In the genomic region with DNA sequence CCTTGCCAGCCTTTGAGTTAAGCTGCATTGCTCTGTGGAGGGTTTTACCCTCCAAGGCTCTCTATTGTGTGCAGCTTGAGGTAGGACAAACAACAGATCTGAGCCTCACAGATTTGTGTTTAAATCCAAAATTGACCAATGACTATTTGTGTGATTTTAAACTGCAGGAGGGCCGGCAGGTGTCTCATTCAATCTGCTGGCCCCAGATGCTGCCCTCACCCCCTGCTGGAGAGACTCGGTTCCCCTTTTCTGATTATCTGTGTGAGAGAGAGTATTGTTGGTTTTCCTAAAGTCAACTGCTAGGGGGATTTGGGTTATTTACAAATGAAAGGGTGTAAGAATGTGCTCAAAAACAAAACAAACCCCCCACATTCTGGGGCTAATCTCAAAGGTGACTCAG, we compare ENCODE assay signal across 33 mouse cellular contexts. TPM values are rescaled to one million over a fixed set of nuclear protein-coding genes. Genes with fewer than 3 reads are reported as not detected.
DNase-seq lines count a peak whose midpoint lies in the region; ATAC-seq and TF ChIP-seq lines count a peak whose summit lies in the region.
"Had no signal": no experiment of that assay in that cellular context is flagged by ENCODE, and none has a peak within 500 bp of the region (broad histone marks: within the 10 kb centered on the region; RNA-seq: fewer than 3 reads in every experiment).

No protein-coding gene starts in this region.

- no peak overlapping the region for H3K4me3 ChIP-seq in heart, embryonic 10.5 days
- no peak overlapping the region for H3K4me3 ChIP-seq in midbrain, embryonic 11.5 days (ENCODE audit: low read depth, low read length)
- no peak overlapping the region for H3K4me3 ChIP-seq in midbrain, embryonic 14.5 days (replicated peaks; ENCODE audit: low read depth, low read length)
- no peak overlapping the region for H3K4me3 ChIP-seq in stomach, postnatal 0 days (ENCODE audit: low read depth, low read length)
- H3K4me3 ChIP-seq: embryonic facial prominence, embryonic 15.5 days; erythroblast, embryonic 14.5 days; forebrain, embryonic 10.5 days; heart, adult 2 months; heart, embryonic 12.5 days; hindbrain, embryonic 12.5 days had no signal

- peak; percentile 19 for DNase-seq in heart, embryonic 10.5 days (ENCODE audit: low spot score)
- no peak for DNase-seq in heart, postnatal 10 days
- DNase-seq in midbrain, embryonic 11.5 days (ENCODE audit: low spot score, missing footprints), result peak; percentile 87
- no peak for DNase-seq in midbrain, embryonic 14.5 days
- peak; percentile 4 for DNase-seq in MEL-GATA-1-ER (ENCODE audit: extremely low read depth, low read depth)
- DNase-seq in stomach, postnatal 0 days (ENCODE audit: low spot score), result no peak
- no peak for DNase-seq in thymus, postnatal 25 days
- DNase-seq in left cerebral cortex, adult 9 months (ENCODE audit: low spot score in 2 of 2), result no peak
- DNase-seq: adrenal gland, adult 8-10 months; adrenal gland, postnatal 36 days; cerebellum, adult 11 months; cerebellum, adult 8-10 months; cerebellum, postnatal 14 days; embryo, embryonic 11 days; gastrocnemius, postnatal 10 days; heart, adult 2 months; heart, postnatal 4 days had no signal

- H3K27me3 ChIP-seq in heart, embryonic 10.5 days (ENCODE audit: insufficient read depth, poor library complexity, severe bottlenecking), result peaks cover 83% of the 10 kb centered on the region
- peaks cover 42% of the 10 kb centered on the region for H3K27me3 ChIP-seq in midbrain, embryonic 11.5 days (ENCODE audit: control insufficient read depth, insufficient read depth, low read length)
- H3K27me3 ChIP-seq in midbrain, embryonic 14.5 days (ENCODE audit: control insufficient read depth, insufficient read depth, low read length), result peaks cover 57% of the 10 kb centered on the region
- H3K27me3 ChIP-seq in stomach, postnatal 0 days (ENCODE audit: control insufficient read depth, insufficient read depth, low read length), result peaks cover 20% of the 10 kb centered on the region
- H3K27me3 ChIP-seq: CH12.LX had no signal

- H3K36me3 ChIP-seq in heart, embryonic 10.5 days, result no peaks in the 10 kb centered on the region
- no peaks in the 10 kb centered on the region for H3K36me3 ChIP-seq in midbrain, embryonic 11.5 days (ENCODE audit: control insufficient read depth, insufficient read depth, low read length)
- H3K36me3 ChIP-seq in midbrain, embryonic 14.5 days (ENCODE audit: control insufficient read depth, insufficient read depth, low read length), result no peaks in the 10 kb centered on the region
- no peaks in the 10 kb centered on the region for H3K36me3 ChIP-seq in stomach, postnatal 0 days (ENCODE audit: control insufficient read depth, insufficient read depth, low read length)
- H3K36me3 ChIP-seq: embryonic facial prominence, embryonic 15.5 days; forebrain, embryonic 10.5 days; heart, embryonic 12.5 days; hindbrain, embryonic 12.5 days had no signal

- H3K27ac ChIP-seq in heart, embryonic 10.5 days, result no peak overlapping the region
- H3K27ac ChIP-seq in midbrain, embryonic 11.5 days (ENCODE audit: low read depth, low read length), result no peak overlapping the region
- no peak overlapping the region for H3K27ac ChIP-seq in midbrain, embryonic 14.5 days (replicated peaks; ENCODE audit: low read depth, low read length)
- no peak overlapping the region for H3K27ac ChIP-seq in stomach, postnatal 0 days (replicated peaks)
- H3K27ac ChIP-seq: embryonic facial prominence, embryonic 15.5 days; forebrain, embryonic 10.5 days; heart, adult 2 months; hindbrain, embryonic 12.5 days had no signal

- H3K9ac ChIP-seq in midbrain, embryonic 11.5 days (ENCODE audit: low read length), result no peak overlapping the region
- H3K9ac ChIP-seq in midbrain, embryonic 14.5 days (replicated peaks; ENCODE audit: low read length), result no peak overlapping the region
- no peak overlapping the region for H3K9ac ChIP-seq in stomach, postnatal 0 days (ENCODE audit: low read length)
- H3K9ac ChIP-seq: embryonic facial prominence, embryonic 15.5 days; heart, embryonic 12.5 days; hindbrain, embryonic 12.5 days had no signal

- no peak for TF ChIP-seq EP300 in stomach, postnatal 0 days (optimal IDR thresholded peaks at IDR 0.05)

- TF ChIP-seq CTCF in stomach, postnatal 0 days (IDR thresholded peaks at IDR 0.05; ENCODE audit: low read depth), result 0 out of 2 replicates have a peak, but pooled peaks have one; percentile 3

- H3K4me1 ChIP-seq in heart, embryonic 10.5 days, result peaks cover 21% of the 10 kb centered on the region
- H3K4me1 ChIP-seq in midbrain, embryonic 11.5 days (ENCODE audit: control insufficient read depth, insufficient read depth, low read length), result peaks cover 13% of the 10 kb centered on the region
- peaks cover 16% of the 10 kb centered on the region; the same call in 1 of the 2 replicates for H3K4me1 ChIP-seq in midbrain, embryonic 14.5 days (ENCODE audit: control insufficient read depth, insufficient read depth, low read length)
- H3K4me1 ChIP-seq in stomach, postnatal 0 days (replicated peaks; ENCODE audit: control insufficient read depth, insufficient read depth), result no peaks in the 10 kb centered on the region

- 4% methylated on average over 2 of the region's 2 CpGs for WGBS in heart, embryonic 10.5 days
- 2% methylated on average over 2 of the region's 2 CpGs for WGBS in midbrain, embryonic 11.5 days
- WGBS in midbrain, embryonic 14.5 days, result 2% methylated on average over 2 of the region's 2 CpGs
- WGBS in stomach, postnatal 0 days, result 11% methylated on average over 2 of the region's 2 CpGs

- ATAC-seq in midbrain, embryonic 11.5 days (ENCODE audit: low FRiP score), result no peak
- ATAC-seq in midbrain, embryonic 14.5 days (ENCODE audit: low FRiP score, low TSS enrichment), result no peak
- ATAC-seq in stomach, postnatal 0 days (ENCODE audit: low FRiP score, low TSS enrichment), result no peak
- ATAC-seq: forebrain, embryonic 16.5 days; hindbrain, embryonic 16.5 days; inflammation-experienced regulatory T-cells, adult 6 months; Patski had no signal

- H3K9me3 ChIP-seq in heart, embryonic 10.5 days, result no peaks in the 10 kb centered on the region
- no peaks in the 10 kb centered on the region for H3K9me3 ChIP-seq in midbrain, embryonic 11.5 days (ENCODE audit: control insufficient read depth, low read length)
- H3K9me3 ChIP-seq in midbrain, embryonic 14.5 days (ENCODE audit: control insufficient read depth, low read length), result no peaks in the 10 kb centered on the region
- H3K9me3 ChIP-seq in stomach, postnatal 0 days (ENCODE audit: control insufficient read depth, low read length), result no peaks in the 10 kb centered on the region
- H3K9me3 ChIP-seq: embryonic facial prominence, embryonic 15.5 days; forebrain, embryonic 10.5 days; heart, embryonic 12.5 days; hindbrain, embryonic 12.5 days had no signal

- no peak overlapping the region for H3K4me2 ChIP-seq in midbrain, embryonic 11.5 days
- no peak overlapping the region for H3K4me2 ChIP-seq in midbrain, embryonic 14.5 days (ENCODE audit: low read length)
- H3K4me2 ChIP-seq in stomach, postnatal 0 days (replicated peaks; ENCODE audit: low read depth), result no peak overlapping the region
- H3K4me2 ChIP-seq: embryonic facial prominence, embryonic 15.5 days; heart, embryonic 12.5 days; hindbrain, embryonic 12.5 days had no signal

- intact Hi-C loops in heart, postnatal 10 days (cut with DNase I), result no loop called here

RNA-seq across cellular contexts. Expression of a gene that starts 1.3 kb away (rescaled TPM):
- not detected in 2 replicates for polyA plus RNA-seq in heart, embryonic 10.5 days (2016; fragmentation: Nextera tagmentation; extraction: Ambion mirVana)
- total RNA-seq in heart, postnatal 10 days (2021), result not detected
- polyA plus RNA-seq in midbrain, embryonic 11.5 days (2014; fragmentation: Nextera tagmentation; extraction: Ambion mirVana), result 0.47 and 0.87 TPM in 2 replicates
- not detected in 2 replicates for polyA plus RNA-seq in midbrain, embryonic 14.5 days (2014; fragmentation: Nextera tagmentation; extraction: Ambion mirVana)
- 0.08 TPM in 1 of 2 replicates, not detected in the other for polyA plus RNA-seq in stomach, postnatal 0 days (2015; fragmentation: Nextera tagmentation; extraction: Ambion mirVana)
- total RNA-seq: adrenal gland, adult 8-10 months; adrenal gland, postnatal 36 days; CH12.LX; ES-E14; gastrocnemius, postnatal 10 days; gastrocnemius, postnatal 4 days; heart, adult 2 months; heart, postnatal 4 days had no signal
- polyA plus RNA-seq: embryonic facial prominence, embryonic 11.5 days; embryonic facial prominence, embryonic 15.5 days; erythroblast, embryonic 14.5 days; forebrain, embryonic 10.5 days; forebrain, embryonic 16.5 days; frontal cortex, adult 2 months; heart, adult 2 months; heart, embryonic 12.5 days; heart, embryonic 16.5 days; hindbrain, embryonic 16.5 days; inflammation-experienced regulatory T-cells, adult 6 months had no signal

RNA-seq across cellular contexts. Expression of a gene that starts 26.8 kb away (rescaled TPM):
- polyA plus RNA-seq in heart, embryonic 10.5 days (2016; fragmentation: Nextera tagmentation; extraction: Ambion mirVana), result 595 and 755 TPM in 2 replicates
- 1,000 to 10,000 TPM in 1 of 2 experiments, 100 to 1,000 TPM in 1; 979 to 1,022 TPM for total RNA-seq in heart, postnatal 10 days (2021)
- 270 and 273 TPM in 2 replicates for polyA plus RNA-seq in midbrain, embryonic 11.5 days (2014; fragmentation: Nextera tagmentation; extraction: Ambion mirVana)
- 252 and 283 TPM in 2 replicates for polyA plus RNA-seq in midbrain, embryonic 14.5 days (2014; fragmentation: Nextera tagmentation; extraction: Ambion mirVana)
- 306 and 325 TPM in 2 replicates for polyA plus RNA-seq in stomach, postnatal 0 days (2015; fragmentation: Nextera tagmentation; extraction: Ambion mirVana)

RNA-seq across cellular contexts. Expression of a gene that starts 40.6 kb away (rescaled TPM):
- 3.2 and 3.6 TPM in 2 replicates for polyA plus RNA-seq in heart, embryonic 10.5 days (2016; fragmentation: Nextera tagmentation; extraction: Ambion mirVana)
- 10 to 100 TPM; 97.4 to 98.8 TPM for total RNA-seq in heart, postnatal 10 days (2021)
- polyA plus RNA-seq in midbrain, embryonic 11.5 days (2014; fragmentation: Nextera tagmentation; extraction: Ambion mirVana), result 0.19 and 0.46 TPM in 2 replicates
- polyA plus RNA-seq in midbrain, embryonic 14.5 days (2014; fragmentation: Nextera tagmentation; extraction: Ambion mirVana), result 0.91 and 1.3 TPM in 2 replicates
- 5.5 and 6.3 TPM in 2 replicates for polyA plus RNA-seq in stomach, postnatal 0 days (2015; fragmentation: Nextera tagmentation; extraction: Ambion mirVana)
- total RNA-seq: CH12.LX; common myeloid progenitor, adult 5-6 weeks had no signal
- polyA plus RNA-seq: erythroblast, embryonic 14.5 days had no signal

RNA-seq across cellular contexts. Expression of a gene that starts 59.2 kb away (rescaled TPM):
- polyA plus RNA-seq in heart, embryonic 10.5 days (2016; fragmentation: Nextera tagmentation; extraction: Ambion mirVana), result 18.4 and 19.6 TPM in 2 replicates
- 10 to 100 TPM; 11.5 to 12.3 TPM for total RNA-seq in heart, postnatal 10 days (2021)
- polyA plus RNA-seq in midbrain, embryonic 11.5 days (2014; fragmentation: Nextera tagmentation; extraction: Ambion mirVana), result 22.9 and 25.3 TPM in 2 replicates
- 12.5 and 15.0 TPM in 2 replicates for polyA plus RNA-seq in midbrain, embryonic 14.5 days (2014; fragmentation: Nextera tagmentation; extraction: Ambion mirVana)
- polyA plus RNA-seq in stomach, postnatal 0 days (2015; fragmentation: Nextera tagmentation; extraction: Ambion mirVana), result 12.1 and 12.8 TPM in 2 replicates

Comparison
In these comparisons a context has a peak if more than half of its experiments do, and no peak if none do; other contexts are left out.
1. DNase-seq: peak in heart, embryonic 10.5 days (single experiment), midbrain, embryonic 11.5 days (single experiment) and MEL-GATA-1-ER (single experiment); none in heart, postnatal 10 days (0 of 2), midbrain, embryonic 14.5 days (single experiment), stomach, postnatal 0 days (single experiment), thymus, postnatal 25 days (single experiment) and left cerebral cortex, adult 9 months (0 of 2).